Mouse (Mus musculus) testis, postnatal 14 days (tissue): ENCODE measurements around the gene Gm17018.

ENCODE experiments used
- DNase-seq: peaks from one replicate; pipeline ENCODE4 v3.0.0; 2021; ENCODE audit warnings: low spot score

Gene Gm17018

GRCm38 (mm10) chr19:45622144-45622543, 61.7 kb downstream of the Gm17018 start:
- no peak for DNase-seq

- no peak for DNase-seq
Measured at GRCm38 (mm10) chr19:45623710-45624109, 63.3 kb downstream of the Gm17018 start.

GRCm38 (mm10) chr19:45627036-45627435, 66.6 kb downstream of the Gm17018 start:
- no peak for DNase-seq

GRCm38 (mm10) chr19:45628649-45629048, 68.2 kb downstream of the Gm17018 start:
- DNase-seq = no peak

GRCm38 (mm10) chr19:45629219-45629618, 68.8 kb downstream of the Gm17018 start:
- no peak for DNase-seq
